Mouse (Mus musculus) intestine, embryonic 16.5 days (tissue): ENCODE results near the gene Mfap1a. TPM values are rescaled to one million over a fixed set of nuclear protein-coding genes. Genes with fewer than 3 reads are reported as not detected.
"Not testable (repeated sequence)": the region's sequence is repeated elsewhere in the genome, so short reads cannot be mapped to it uniquely, and the experiment has no call there.

ENCODE experiments used
- ATAC-seq: fragments of 200-750 bp; cut with Nextera tagmentation; 2 replicates; pipeline ENCODE4 v1.8.0; 2017; ENCODE audit warnings: moderate TSS enrichment, moderate library complexity
- H3K27ac ChIP-seq: fragments of 300-500 bp; sonication (generic); 2 replicates; pipeline ENCODE4 v1.5.1; 2014; ENCODE audit warnings: mild to moderate bottlenecking, low read length
- H3K27me3 ChIP-seq: fragments of 300-500 bp; sonication (generic); replicated peaks from 2 replicates; pipeline ENCODE4 v1.6.1; 2014; ENCODE audit warnings: low read length, control low read depth, mixed read lengths; ENCODE audit not compliant: control insufficient read depth, insufficient read depth
- H3K36me3 ChIP-seq: fragments of 300-500 bp; sonication (generic); 2 replicates; pipeline ENCODE4 v1.6.1; 2014; ENCODE audit warnings: low read length, control low read depth; ENCODE audit not compliant: control insufficient read depth, insufficient read depth
- H3K4me1 ChIP-seq: fragments of 300-500 bp; sonication (generic); 2 replicates; pipeline ENCODE4 v1.6.1; 2014; ENCODE audit warnings: low read length, control low read depth, mixed read lengths; ENCODE audit not compliant: control insufficient read depth, insufficient read depth
- H3K4me2 ChIP-seq: fragments of 300-500 bp; sonication (generic); 2 replicates; pipeline ENCODE4 v1.6.1; 2014; ENCODE audit warnings: low read depth, low read length, control low read depth
- H3K4me3 ChIP-seq: fragments of 300-500 bp; sonication (generic); 2 replicates; pipeline ENCODE4 v1.5.1; 2014; ENCODE audit warnings: mild to moderate bottlenecking, low read length
- H3K9ac ChIP-seq: fragments of 300-500 bp; sonication (generic); 2 replicates; pipeline ENCODE4 v1.6.1; 2014; ENCODE audit warnings: low read depth, low read length
- H3K9me3 ChIP-seq: fragments of 300-500 bp; sonication (generic); 2 replicates; pipeline ENCODE4 v1.6.1; 2016; ENCODE audit warnings: low read length, control low read depth; ENCODE audit not compliant: control insufficient read depth
- WGBS: fragments of 180-500 bp; shearing (Covaris S2); extraction: QIAGEN DNeasy Blood & Tissue Kit; methylation state at CpG from one replicate; pipeline ENCODE4 v1.1.7; 2014; 5-methylcytosine and 5-hydroxymethylcytosine counted together
- polyA plus RNA-seq: library from polyadenylated mRNA; unstranded; fragments of >200 nt; fragmentation: Nextera tagmentation; extraction: Ambion mirVana; gene quantifications from 2 replicates; pipeline ENCODE4 v1.2.1, GENCODE M21; 2015

The Mfap1a gene
- polyA plus RNA-seq, 1 experiment from 2014 or later, result 21.5 TPM

DNA sequence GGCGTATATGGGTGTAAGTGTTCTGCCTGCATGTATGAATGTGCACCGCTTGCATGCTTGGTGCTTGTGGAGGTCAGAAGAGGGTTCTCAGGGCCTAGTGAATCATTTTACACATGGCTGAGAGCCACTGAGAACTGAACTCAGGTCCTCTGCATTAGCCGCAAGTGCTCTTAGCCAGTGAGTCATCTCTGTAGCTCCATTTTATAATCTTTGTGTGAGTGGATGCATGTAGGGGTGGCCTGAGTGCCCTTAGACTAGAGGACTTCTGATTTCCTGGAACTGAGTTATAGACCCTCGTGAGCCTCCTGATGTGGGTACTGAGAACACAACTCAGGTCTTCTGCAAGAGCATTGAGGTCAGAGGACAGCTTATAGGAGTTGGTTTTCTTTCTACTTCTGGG is 7.7 kb upstream of the Mfap1a start:
- no peak overlapping the region for H3K4me3 ChIP-seq
- no peaks in the 10 kb centered on the region for H3K27me3 ChIP-seq
- no peak overlapping the region for H3K9ac ChIP-seq
- WGBS, result 94% methylated on average over 4 of the region's 4 CpGs
- H3K4me2 ChIP-seq, result no peak overlapping the region
- no peak for ATAC-seq
- no peaks in the 10 kb centered on the region for H3K9me3 ChIP-seq
- H3K27ac ChIP-seq, result no peak overlapping the region
- 0 out of 2 replicates have a peak, but pooled peaks cover 11% of the 10 kb centered on the region for H3K36me3 ChIP-seq
- H3K4me1 ChIP-seq, result peaks cover 5% of the 10 kb centered on the region; the same call in 1 of the 2 replicates

DNA sequence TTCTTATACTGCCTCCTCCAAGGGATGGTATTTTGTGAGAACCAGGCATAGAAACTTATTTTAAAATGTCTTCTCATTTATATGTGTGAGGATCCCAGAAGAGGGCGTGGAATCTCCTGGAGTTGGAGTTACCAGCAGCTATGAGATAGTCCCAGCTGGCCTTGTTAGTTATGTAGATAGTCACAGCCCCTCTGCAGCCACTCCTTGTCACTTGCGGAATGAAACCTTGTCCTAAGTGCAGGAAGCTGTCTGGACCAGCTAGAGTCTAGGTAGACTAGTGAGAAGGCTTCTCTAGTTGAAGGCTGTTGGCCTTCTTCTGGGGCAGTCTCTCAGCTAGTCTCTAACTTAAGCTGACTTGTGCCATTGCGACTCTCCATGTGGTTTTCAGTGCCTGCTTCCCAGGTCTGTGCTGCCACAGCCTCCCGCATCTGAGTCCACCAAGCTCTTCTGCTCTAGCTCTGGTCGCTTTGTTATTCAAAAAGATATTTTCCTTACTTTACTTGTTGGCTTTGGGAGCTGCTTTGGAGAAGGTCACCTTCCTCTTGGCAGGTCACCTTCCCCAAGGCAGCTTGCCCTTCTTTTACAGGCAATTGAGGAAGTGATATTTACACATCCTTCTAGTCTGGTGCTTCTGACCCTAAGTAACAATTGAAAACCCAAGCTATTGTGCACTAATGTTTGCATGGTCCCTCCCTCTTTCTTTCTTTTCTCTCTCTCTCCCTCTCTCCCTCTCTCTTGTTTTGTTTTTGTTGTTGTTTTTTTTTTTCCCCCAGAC is 6.7 kb upstream of the Mfap1a start:
- H3K27ac ChIP-seq, H3K4me2 ChIP-seq, H3K4me3 ChIP-seq, H3K27me3 ChIP-seq, H3K4me1 ChIP-seq, ATAC-seq, H3K9ac ChIP-seq, H3K9me3 ChIP-seq: not testable (repeated sequence)
- WGBS, result 91% methylated on average over 4 of the region's 5 CpGs
- 0 out of 2 replicates have a peak, but pooled peaks cover 11% of the 10 kb centered on the region for H3K36me3 ChIP-seq

DNA sequence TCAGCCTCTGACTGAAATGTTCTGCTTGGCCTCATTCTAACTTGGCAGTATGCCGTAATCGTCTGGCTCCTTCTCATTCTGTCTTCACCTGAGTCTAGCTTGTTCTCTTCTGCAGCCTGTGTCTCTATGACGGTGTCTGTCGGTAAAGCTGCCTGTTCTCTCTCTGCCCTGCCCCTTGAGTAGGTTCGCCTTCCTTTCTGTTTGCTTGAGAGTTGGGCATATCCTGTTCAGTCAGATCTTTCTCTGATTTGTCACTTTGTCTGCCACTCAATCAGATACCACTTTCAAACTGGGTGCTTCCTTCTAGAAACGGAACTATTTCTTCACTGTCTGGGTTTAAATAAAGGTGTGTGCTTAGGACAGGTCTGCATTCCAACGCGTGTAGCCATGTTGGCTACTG is 4.9 kb upstream of the Mfap1a start:
- Histone ChIP-seq H3K27me3 (no peaks in the 10 kb centered on the region), H3K9ac (no peak overlapping the region), H3K27ac (no peak overlapping the region), H3K4me3 (no peak overlapping the region), H3K36me3 (0 out of 2 replicates have a peak, but pooled peaks cover 8% of the 10 kb centered on the region), H3K4me2 (no peak overlapping the region), H3K9me3 (no peaks in the 10 kb centered on the region), H3K4me1 (peaks cover 8% of the 10 kb centered on the region)
- ATAC-seq, result no peak
- WGBS, result 86% methylated on average over 8 of the region's 8 CpGs

DNA sequence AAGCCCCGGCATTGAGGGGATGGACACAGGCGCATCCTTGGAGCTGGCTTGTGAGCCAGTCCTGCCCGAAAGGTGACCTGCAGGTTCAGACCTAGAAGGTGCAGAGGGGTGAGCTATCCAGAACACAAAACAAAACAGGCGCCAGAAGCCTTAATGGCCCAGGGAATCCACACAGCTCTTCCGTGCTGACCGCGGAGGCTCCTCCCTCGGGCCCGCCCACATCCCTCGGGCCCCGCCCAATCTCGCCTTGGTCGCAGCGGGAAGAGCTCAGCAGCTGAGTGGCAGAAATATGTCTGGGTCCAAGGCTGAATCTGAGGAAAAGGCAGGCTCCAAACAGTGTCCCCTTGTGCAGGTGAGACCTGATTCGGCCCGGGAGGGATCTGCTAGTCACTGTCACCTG is 3.1 kb upstream of the Mfap1a start:
- H3K4me2 ChIP-seq, result peak overlapping the region; percentile 53
- H3K4me3 ChIP-seq, result peak overlapping the region; percentile 47
- peak overlapping the region; percentile 64 for H3K9ac ChIP-seq
- peak; percentile 74 for ATAC-seq
- H3K9me3 ChIP-seq, result no peaks in the 10 kb centered on the region
- no peaks in the 10 kb centered on the region for H3K27me3 ChIP-seq
- WGBS, result 17% methylated on average over 16 of the region's 16 CpGs
- 0 out of 2 replicates have a peak, but pooled peaks cover 8% of the 10 kb centered on the region for H3K36me3 ChIP-seq
- 0 out of 2 replicates have a peak overlapping the region, but pooled peaks have one; percentile 33 for H3K27ac ChIP-seq
- H3K4me1 ChIP-seq, result peaks cover 8% of the 10 kb centered on the region

DNA sequence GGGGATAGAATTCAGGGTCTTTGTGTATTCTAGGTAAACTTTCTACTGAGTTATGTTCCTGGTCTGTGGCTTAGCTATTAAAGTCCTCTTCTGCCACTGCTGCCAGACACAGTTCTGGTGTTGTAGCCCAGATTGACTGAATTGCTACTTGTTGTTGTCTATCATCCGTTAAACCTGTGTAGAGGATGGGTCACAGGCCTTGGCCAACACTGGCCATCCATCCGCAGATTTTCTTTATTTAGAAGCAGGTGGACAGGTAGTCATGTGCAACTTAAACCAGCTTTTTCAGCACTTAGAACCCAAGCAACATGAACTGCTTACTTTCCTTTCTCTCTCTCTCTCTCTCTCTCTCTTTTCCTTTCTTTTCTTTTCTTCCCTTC is 1.5 kb upstream of the Mfap1a start:
- WGBS, result 52% methylated on average over 2 of the region's 2 CpGs
- Histone ChIP-seq H3K27me3 (no peaks in the 10 kb centered on the region), H3K36me3 (0 out of 2 replicates have a peak, but pooled peaks cover 7% of the 10 kb centered on the region), H3K9ac (peak overlapping the region; percentile 68), H3K9me3 (no peaks in the 10 kb centered on the region), H3K4me1 (peaks cover 8% of the 10 kb centered on the region), H3K4me3 (peak overlapping the region; percentile 56), H3K4me2 (peak overlapping the region; percentile 67), H3K27ac (no peak overlapping the region)
- ATAC-seq, result no peak

DNA sequence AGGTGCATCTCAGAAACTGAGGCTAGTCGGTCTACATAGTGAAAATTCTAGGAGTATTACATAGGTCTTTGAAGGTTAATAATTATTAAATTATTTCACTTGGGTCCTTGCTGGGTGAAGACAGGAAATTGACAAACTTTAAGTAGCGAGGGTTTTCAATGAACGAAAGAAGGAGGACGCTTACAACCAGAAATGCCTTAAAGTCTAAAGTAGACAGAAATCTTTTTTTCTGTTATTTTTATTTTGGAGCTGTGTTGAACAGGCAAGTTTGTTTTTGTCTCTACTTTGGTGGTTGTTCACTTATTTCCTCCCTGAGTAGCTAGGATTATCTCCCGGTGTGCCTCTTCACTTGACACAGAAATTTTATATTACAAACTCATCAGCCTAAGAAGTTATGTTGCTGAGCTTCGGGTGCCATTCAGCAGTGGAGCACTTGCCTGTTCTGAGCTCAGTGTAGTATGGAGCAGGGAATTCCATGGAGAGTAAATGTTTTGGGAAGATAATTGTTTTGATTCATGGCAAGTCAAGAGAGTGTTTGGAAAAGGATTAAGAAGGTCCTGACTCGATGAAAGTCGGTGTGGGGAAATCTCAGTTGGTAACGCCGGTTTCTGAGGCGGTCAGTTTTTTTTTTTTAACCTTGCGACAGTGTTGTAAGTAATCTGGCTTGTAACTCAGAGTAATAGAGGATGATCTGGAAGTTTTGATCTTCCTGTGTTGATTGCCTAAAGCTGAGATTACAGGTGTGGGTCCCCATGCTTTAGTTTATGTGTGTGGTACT is 897 bp upstream of the Mfap1a start:
- 0 out of 2 replicates have a peak, but pooled peaks cover 7% of the 10 kb centered on the region for H3K36me3 ChIP-seq
- peak overlapping the region; percentile 56 for H3K4me3 ChIP-seq
- peaks cover 8% of the 10 kb centered on the region for H3K4me1 ChIP-seq
- no peak for ATAC-seq
- whole genome bisulfite sequencing, result 8% methylated on average over 12 of the region's 12 CpGs
- H3K27me3 ChIP-seq, result no peaks in the 10 kb centered on the region
- H3K9ac ChIP-seq, result peak overlapping the region; percentile 68
- H3K27ac ChIP-seq, result no peak overlapping the region
- peak overlapping the region; percentile 67 for H3K4me2 ChIP-seq
- no peaks in the 10 kb centered on the region for H3K9me3 ChIP-seq

DNA sequence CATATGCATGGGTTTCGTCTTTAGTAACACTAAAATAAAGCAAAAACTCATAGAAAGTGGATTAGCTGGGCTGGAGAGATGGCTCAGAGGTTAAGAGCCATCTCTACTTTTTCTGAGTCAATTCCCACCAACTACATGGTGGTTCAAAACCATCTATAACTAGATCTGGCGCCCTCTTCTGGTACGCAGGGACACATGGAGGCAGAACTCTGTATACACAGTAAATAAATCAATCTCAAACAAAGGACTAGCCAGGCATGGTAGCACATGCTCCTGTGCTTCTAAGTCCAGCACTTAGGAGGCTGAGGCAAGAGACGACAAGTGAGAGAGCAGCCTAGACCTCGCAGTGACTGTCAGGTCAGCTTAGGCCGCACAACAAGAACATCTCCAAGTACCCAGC is 4.9 kb downstream of the Mfap1a start:
- 82% methylated on average over 2 of the region's 6 CpGs for WGBS
- ATAC-seq, H3K27me3 ChIP-seq, H3K27ac ChIP-seq, H3K4me1 ChIP-seq, H3K9me3 ChIP-seq, H3K36me3 ChIP-seq, H3K4me3 ChIP-seq, H3K9ac ChIP-seq, H3K4me2 ChIP-seq: not testable (repeated sequence)

DNA sequence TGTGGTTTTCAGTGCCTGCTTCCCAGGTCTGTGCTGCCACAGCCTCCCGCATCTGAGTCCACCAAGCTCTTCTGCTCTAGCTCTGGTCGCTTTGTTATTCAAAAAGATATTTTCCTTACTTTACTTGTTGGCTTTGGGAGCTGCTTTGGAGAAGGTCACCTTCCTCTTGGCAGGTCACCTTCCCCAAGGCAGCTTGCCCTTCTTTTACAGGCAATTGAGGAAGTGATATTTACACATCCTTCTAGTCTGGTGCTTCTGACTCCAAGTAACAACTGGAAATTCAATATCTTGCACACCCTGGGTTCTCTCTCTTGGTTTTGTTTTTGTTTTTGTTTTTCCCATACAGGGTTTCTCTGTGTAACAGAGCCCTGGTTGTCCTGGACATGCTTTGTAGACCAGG is 22.1 kb downstream of the Mfap1a start:
- 90% methylated on average over 1 of the region's 2 CpGs for WGBS
- not testable (repeated sequence) for H3K4me3 ChIP-seq, ATAC-seq, H3K4me1 ChIP-seq, H3K9ac ChIP-seq, H3K36me3 ChIP-seq, H3K9me3 ChIP-seq, H3K27ac ChIP-seq, H3K27me3 ChIP-seq, H3K4me2 ChIP-seq

DNA sequence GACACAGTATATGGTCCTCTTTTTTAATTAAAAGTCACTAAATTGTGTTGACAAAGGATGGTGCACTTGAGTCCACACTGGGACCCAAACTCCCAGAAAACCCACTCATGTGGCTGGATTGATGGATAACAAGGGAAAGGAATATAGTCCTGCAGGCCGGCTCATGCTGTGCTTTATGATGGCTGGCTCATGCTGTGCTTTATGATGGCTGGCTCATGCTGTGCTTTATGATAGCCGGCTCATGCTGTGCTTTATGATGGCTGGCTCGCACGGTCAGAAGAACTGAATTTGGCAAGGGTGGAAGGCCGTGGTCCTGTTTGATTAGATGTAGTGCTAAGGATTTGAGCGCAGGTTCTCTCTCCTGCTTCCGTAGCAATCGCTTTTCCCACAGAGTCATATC is 22.9 kb downstream of the Mfap1a start:
- 59% methylated on average over 8 of the region's 8 CpGs for WGBS

More for the DNA sequence above, 22.9 kb downstream of the Mfap1a start:
- Histone ChIP-seq H3K27ac (no peak overlapping the region), H3K4me2 (no peak overlapping the region), H3K9ac (no peak overlapping the region), H3K9me3 (no peaks in the 10 kb centered on the region), H3K4me1 (no peaks in the 10 kb centered on the region), H3K27me3 (no peaks in the 10 kb centered on the region), H3K4me3 (no peak overlapping the region), H3K36me3 (no peaks in the 10 kb centered on the region)
- no peak for ATAC-seq
